ENCODE assay signal across 8 mouse cellular contexts in genomic region chr19:7153232-7153631, GRCm38 (mm10). TPM values are rescaled to one million over a fixed set of nuclear protein-coding genes. Genes with fewer than 3 reads are reported as not detected.
DNase-seq lines count a peak whose midpoint lies in the region; ATAC-seq and TF ChIP-seq lines count a peak whose summit lies in the region.

No protein-coding gene starts in this region.

- H3K27me3 ChIP-seq in midbrain, embryonic 10.5 days (ENCODE audit: low read depth, poor library complexity, severe bottlenecking), result peaks cover 92% of the 10 kb centered on the region
- no peaks in the 10 kb centered on the region for H3K27me3 ChIP-seq in midbrain, postnatal 0 days (ENCODE audit: insufficient read depth, low read length)
- peaks cover 15% of the 10 kb centered on the region for H3K27me3 ChIP-seq in heart, embryonic 11.5 days (ENCODE audit: control insufficient read depth, insufficient read depth, low read length)

- peak; percentile 43 for DNase-seq in adrenal gland, postnatal 14 days
- no peak for DNase-seq in adrenal gland, postnatal 25 days
- no peak for DNase-seq in midbrain, embryonic 10.5 days (ENCODE audit: low spot score)
- no peak for DNase-seq in midbrain, postnatal 0 days (ENCODE audit: low spot score)
- peak; percentile 32 for DNase-seq in induced T-regulatory cell, adult 2 months (ENCODE audit: low read depth)
- DNase-seq in skeletal muscle tissue, adult 2 months (ENCODE audit: low read depth, low spot score), result peak; percentile 71

- no peak for TF ChIP-seq CTCF in midbrain, postnatal 0 days (IDR thresholded peaks at IDR 0.05)

- H3K4me1 ChIP-seq in midbrain, embryonic 10.5 days, result peaks cover 93% of the 10 kb centered on the region
- H3K4me1 ChIP-seq in midbrain, postnatal 0 days (ENCODE audit: insufficient read depth, low read length), result peaks cover 8% of the 10 kb centered on the region; the same call in 1 of the 2 replicates
- H3K4me1 ChIP-seq in heart, embryonic 11.5 days (ENCODE audit: control insufficient read depth, insufficient read depth, low read length), result peaks cover 25% of the 10 kb centered on the region

- no peaks in the 10 kb centered on the region for H3K36me3 ChIP-seq in midbrain, embryonic 10.5 days
- H3K36me3 ChIP-seq in midbrain, postnatal 0 days (ENCODE audit: insufficient read depth, low read length), result no peaks in the 10 kb centered on the region
- no peaks in the 10 kb centered on the region for H3K36me3 ChIP-seq in heart, embryonic 11.5 days (ENCODE audit: control insufficient read depth, insufficient read depth, low read length)

- no peak overlapping the region for H3K9ac ChIP-seq in midbrain, postnatal 0 days (replicated peaks; ENCODE audit: low read length, poor library complexity, severe bottlenecking)
- H3K9ac ChIP-seq in heart, embryonic 11.5 days (ENCODE audit: low read depth, low read length), result no peak overlapping the region

- H3K9me3 ChIP-seq in midbrain, embryonic 10.5 days (replicated peaks), result peaks cover 4% of the 10 kb centered on the region; the same call in 1 of the 2 replicates
- no peaks in the 10 kb centered on the region for H3K9me3 ChIP-seq in midbrain, postnatal 0 days (ENCODE audit: low read length)
- no peaks in the 10 kb centered on the region for H3K9me3 ChIP-seq in heart, embryonic 11.5 days (replicated peaks; ENCODE audit: control insufficient read depth, low read length)

- H3K27ac ChIP-seq in midbrain, embryonic 10.5 days (replicated peaks), result peak overlapping the region; percentile 66
- H3K27ac ChIP-seq in midbrain, postnatal 0 days (ENCODE audit: low read depth, low read length), result no peak overlapping the region
- no peak overlapping the region for H3K27ac ChIP-seq in heart, embryonic 11.5 days (ENCODE audit: low read depth, low read length)

- H3K4me2 ChIP-seq in midbrain, postnatal 0 days (ENCODE audit: low read depth, low read length, poor library complexity, severe bottlenecking), result no peak overlapping the region
- no peak overlapping the region for H3K4me2 ChIP-seq in heart, embryonic 11.5 days

- no peak for ATAC-seq in midbrain, postnatal 0 days (ENCODE audit: low FRiP score)
- no peak for ATAC-seq in heart, embryonic 11.5 days (replicated peaks; ENCODE audit: insufficient number of reproducible peaks, low FRiP score, low TSS enrichment)
- no peak for ATAC-seq in erythroblast, adult 5-6 weeks (replicated peaks; ENCODE audit: low FRiP score, poor library complexity, severe bottlenecking)

- WGBS in midbrain, embryonic 10.5 days, result 35% methylated on average over 7 of the region's 7 CpGs
- 37% methylated on average over 7 of the region's 7 CpGs for WGBS in midbrain, postnatal 0 days
- 23% methylated on average over 7 of the region's 7 CpGs for WGBS in heart, embryonic 11.5 days (ENCODE audit: insufficient replicate concordance)

- no peak overlapping the region for H3K4me3 ChIP-seq in midbrain, embryonic 10.5 days
- H3K4me3 ChIP-seq in midbrain, postnatal 0 days (ENCODE audit: low read depth, low read length), result no peak overlapping the region
- no peak overlapping the region for H3K4me3 ChIP-seq in heart, embryonic 11.5 days (ENCODE audit: low read depth, low read length)

RNA-seq across cellular contexts. Expression of gene Flrt1, which starts 47.7 kb away (rescaled TPM):
- total RNA-seq in adrenal gland, postnatal 14 days (2021), result 1.2 and 1.5 TPM in 2 replicates
- total RNA-seq in adrenal gland, postnatal 25 days (2021), result 1.6 and 2.0 TPM in 2 replicates
- 6.0 and 7.5 TPM in 2 replicates for polyA plus RNA-seq in midbrain, embryonic 10.5 days (2016; fragmentation: Nextera tagmentation; extraction: Ambion mirVana)
- 9.9 and 11.4 TPM in 2 replicates for total RNA-seq in midbrain, postnatal 0 days (2014; rRNA removed)
- polyA plus RNA-seq in midbrain, postnatal 0 days (2015; fragmentation: Nextera tagmentation; extraction: Ambion mirVana), result 9.8 and 11.9 TPM in 2 replicates
- 0.79 and 0.97 TPM in 2 replicates for polyA plus RNA-seq in heart, embryonic 11.5 days (2014; fragmentation: Nextera tagmentation; extraction: Ambion mirVana)
- not detected in 2 replicates for total RNA-seq in erythroblast, adult 5-6 weeks (2015; ENCODE audit: low replicate concordance)
- total RNA-seq in erythroblast, adult 5-6 weeks (2017; ENCODE audit: low replicate concordance), result not detected in 2 replicates

RNA-seq across cellular contexts. Expression of gene Otub1, which starts 52.9 kb away (rescaled TPM):
- 103 and 124 TPM in 2 replicates for total RNA-seq in adrenal gland, postnatal 14 days (2021)
- 102 and 132 TPM in 2 replicates for total RNA-seq in adrenal gland, postnatal 25 days (2021)
- 274 and 293 TPM in 2 replicates for polyA plus RNA-seq in midbrain, embryonic 10.5 days (2016; fragmentation: Nextera tagmentation; extraction: Ambion mirVana)
- total RNA-seq in midbrain, postnatal 0 days (2014; rRNA removed), result 236 and 242 TPM in 2 replicates
- polyA plus RNA-seq in midbrain, postnatal 0 days (2015; fragmentation: Nextera tagmentation; extraction: Ambion mirVana), result 257 and 277 TPM in 2 replicates
- 172 and 186 TPM in 2 replicates for polyA plus RNA-seq in heart, embryonic 11.5 days (2014; fragmentation: Nextera tagmentation; extraction: Ambion mirVana)
- total RNA-seq in erythroblast, adult 5-6 weeks (2015; ENCODE audit: low replicate concordance), result 17.3 TPM in 2 replicates
- total RNA-seq in erythroblast, adult 5-6 weeks (2017; ENCODE audit: low replicate concordance), result 15.5 and 23.1 TPM in 2 replicates

Comparison
In these comparisons a context has a peak if more than half of its experiments do, and no peak if none do; other contexts are left out.
1. DNase-seq: peak in adrenal gland, postnatal 14 days (single experiment), induced T-regulatory cell, adult 2 months (single experiment) and skeletal muscle tissue, adult 2 months (single experiment); none in adrenal gland, postnatal 25 days (single experiment), midbrain, embryonic 10.5 days (single experiment) and midbrain, postnatal 0 days (single experiment).